Mouse (Mus musculus) A20 (cell line): ENCODE data around the gene Foxp1.
A peak's percentile ranks its signal among the peaks of the same experiment; 100 is the strongest.

Experiments
- DNase-seq: peaks from one replicate; pipeline ENCODE4 v3.0.0-alpha.2; 2011; ENCODE audit warnings: low read depth, low spot score

Gene Foxp1

DNA sequence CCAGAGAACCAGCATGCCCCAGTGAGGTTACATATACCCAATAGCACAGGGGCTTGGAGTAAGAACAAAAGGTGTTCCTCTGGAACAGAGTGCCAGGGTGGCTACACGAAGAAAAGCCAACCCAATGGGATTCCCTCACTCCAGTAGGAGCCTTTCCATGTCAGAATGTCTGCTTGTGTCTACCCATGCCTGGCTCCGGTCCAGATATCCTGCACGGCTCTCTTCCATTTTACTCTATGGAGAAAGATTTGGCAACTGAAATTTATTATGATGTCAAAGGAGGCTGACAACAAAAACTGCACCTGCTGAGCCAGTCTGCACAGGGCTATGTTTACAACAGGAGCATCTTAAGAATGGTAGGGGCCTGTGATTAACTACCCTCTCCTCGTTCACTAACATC is 233.3 kb downstream of the Foxp1 start:
- DNase-seq = no peak

DNA sequence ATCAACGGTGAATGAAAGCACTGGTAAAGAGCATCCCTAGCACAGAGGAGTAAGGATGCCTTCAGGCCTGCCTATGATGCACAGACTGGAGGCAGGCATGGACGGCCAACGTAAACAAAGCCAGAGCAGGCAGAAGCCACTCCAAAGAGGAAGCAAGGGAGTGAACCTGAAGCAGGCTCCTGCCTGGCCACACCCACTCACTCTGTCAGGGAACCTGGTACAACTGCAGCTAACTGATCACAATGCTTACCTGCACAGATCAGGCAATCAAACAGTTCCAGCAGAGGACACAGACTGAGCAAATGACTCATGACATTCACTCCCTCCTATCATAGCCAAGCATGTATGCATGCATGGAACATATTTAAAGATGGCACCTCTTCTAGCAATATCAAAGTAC is 237.5 kb downstream of the Foxp1 start:
- no peak for DNase-seq

DNA sequence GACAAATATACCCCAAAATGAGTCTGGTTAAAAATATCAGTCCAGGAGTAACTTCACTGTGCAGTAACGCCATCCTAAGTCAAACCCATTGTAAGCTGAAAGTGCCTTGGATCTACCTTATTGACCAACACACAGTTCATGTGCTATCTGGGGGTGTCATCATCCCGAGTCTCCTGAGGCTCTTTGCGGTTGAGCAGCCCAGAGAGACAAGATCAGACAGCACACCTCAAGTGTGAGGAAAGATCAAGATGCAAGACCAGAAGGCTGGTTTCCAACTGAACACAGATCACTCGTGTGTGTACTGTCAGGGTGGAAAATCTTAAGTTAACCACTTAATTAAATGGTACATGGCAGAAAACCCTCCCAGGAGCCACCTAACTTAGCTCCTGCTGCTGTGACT is 238.5 kb downstream of the Foxp1 start:
- DNase-seq = no peak

GRCm38 (mm10) chr6:99282866-99283657 is 239.5 kb downstream of the Foxp1 start:
- DNase-seq = peak; percentile 86

DNA sequence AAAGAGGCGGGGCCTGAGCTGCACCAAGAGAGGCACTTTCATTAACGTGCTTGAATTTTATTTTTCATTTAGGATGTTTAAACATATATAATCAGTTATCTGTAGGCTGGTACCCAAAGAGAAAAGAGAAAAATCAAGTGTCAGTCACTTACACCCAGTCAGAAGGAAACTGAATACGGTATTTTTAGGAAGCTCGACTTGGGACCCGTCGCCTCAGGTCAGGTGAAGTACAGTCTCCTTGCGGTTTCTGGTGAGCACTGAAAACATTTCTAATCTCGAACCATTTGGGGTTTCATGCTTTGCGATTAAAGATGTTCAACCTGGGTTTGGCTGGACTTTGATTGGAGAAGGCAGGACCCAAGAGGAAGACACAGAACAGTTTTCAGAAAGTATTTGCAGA is 241.1 kb downstream of the Foxp1 start:
- peak; percentile 71 for DNase-seq

DNA sequence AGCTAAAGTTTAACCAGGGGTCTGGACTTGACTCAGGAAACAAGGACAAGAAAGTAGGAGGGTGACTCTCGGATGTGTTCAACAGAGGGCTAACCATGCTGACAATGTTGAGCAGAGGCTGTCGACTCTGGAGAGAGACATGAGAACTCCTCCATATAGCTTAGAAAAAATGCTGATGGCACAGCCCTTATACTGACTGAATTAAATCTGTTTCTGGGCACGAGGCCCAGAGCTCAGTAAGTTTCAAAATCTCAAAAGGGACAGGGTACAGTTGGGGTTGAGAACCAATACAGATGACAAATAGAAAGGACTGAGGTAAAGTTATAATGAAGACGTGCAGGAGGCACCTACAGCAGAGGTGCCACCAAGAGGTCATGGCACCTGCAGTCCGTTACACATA is 241.9 kb downstream of the Foxp1 start:
- no peak for DNase-seq

DNA sequence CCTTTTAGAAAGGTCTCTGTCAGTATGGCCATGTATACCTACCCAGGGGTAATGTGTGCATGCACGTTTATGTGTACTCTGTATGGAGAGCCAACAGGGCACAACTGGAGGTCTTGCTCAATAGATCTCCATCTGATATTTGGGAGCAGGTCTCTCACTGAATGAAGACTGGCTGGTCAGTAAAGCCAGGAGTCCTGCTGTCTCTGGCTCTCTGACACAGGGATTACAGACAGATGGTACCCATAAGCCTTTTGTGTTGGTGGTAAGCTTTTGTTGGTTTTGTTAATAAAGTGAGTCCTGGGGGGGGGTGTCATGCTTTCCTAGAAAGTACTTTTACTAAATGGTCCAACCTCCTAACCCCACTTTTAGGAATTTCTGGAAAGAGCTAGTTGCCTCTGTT is 245.3 kb downstream of the Foxp1 start:
- DNase-seq = no peak

DNA sequence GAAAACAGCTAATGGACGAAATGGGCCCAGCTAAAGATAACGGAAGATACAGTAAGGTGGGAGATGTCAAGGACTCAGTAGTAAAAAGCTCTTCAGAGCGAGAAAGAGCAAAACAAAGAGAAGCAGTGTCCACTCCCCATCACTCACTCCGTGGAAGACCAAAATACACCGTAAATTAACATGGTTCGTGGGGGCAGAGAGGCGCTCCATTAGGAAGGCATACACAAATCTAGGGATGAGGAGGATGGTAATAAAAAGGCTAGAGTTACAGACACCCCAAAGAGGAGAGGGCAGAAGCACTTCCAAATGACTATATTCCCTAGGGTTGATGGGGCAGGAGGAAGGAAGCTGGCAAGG is 246.2 kb downstream of the Foxp1 start:
- no peak for DNase-seq

DNA sequence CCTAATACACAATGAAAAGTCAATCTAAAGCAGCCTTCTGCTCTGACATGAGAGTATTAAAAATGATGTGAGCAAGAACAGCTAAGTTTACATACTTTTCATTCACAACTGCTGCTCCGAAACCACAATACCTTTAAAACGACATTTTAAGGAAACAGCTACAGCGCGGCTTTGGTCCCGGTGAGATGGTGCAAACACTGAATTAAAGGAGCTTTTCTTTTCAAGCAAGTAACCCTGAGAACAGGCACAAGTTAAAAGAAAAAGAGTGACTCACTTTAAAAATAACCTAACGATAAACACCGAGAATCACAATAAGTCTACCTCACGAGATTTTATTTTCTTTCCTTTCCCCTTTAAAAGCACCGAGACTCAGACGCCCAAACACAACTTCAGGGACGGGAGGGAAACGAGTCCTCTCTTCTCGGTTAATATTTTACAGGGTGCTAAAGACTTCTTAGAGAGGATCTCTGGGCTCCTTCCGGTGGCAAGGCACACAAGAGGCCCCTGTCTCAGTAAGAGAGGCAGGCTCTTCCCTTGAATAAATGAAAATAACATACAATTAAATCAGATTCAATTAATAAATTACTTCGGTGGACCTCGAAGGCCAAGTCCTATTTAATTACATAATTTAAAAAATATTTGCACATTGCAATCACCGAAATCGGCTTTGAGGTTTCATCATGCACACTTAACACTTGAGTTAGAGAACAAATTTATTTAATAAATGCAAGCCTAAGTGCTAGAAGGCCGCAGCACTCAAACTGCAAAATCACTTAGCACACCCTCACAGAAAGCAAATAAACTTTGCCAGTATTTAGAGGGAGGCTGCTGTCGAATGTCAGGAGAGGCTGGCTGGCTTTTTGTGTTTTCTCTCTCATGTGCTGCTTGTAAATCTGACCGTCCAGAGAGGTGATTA is 246.9 kb downstream of the Foxp1 start:
- DNase-seq = no peak

DNA sequence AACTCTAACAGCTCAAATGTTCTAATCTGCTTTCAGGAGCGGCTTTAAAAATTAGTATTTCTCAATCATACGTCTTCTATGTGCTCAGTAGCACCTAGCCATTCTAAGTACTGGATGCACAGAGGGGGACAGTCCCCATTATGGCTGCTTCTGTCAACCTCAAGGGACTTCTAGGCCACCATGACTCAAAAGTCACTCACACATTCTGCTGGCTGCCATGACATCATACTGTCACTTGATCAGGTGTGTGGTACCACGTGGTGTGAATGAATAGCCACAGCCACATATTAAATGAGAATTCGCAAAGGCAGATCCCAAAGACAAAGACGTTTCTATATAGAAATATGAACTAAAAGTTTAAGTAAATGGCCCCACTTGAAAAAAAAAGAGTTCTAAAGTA is 247.9 kb downstream of the Foxp1 start:
- no peak for DNase-seq

DNA sequence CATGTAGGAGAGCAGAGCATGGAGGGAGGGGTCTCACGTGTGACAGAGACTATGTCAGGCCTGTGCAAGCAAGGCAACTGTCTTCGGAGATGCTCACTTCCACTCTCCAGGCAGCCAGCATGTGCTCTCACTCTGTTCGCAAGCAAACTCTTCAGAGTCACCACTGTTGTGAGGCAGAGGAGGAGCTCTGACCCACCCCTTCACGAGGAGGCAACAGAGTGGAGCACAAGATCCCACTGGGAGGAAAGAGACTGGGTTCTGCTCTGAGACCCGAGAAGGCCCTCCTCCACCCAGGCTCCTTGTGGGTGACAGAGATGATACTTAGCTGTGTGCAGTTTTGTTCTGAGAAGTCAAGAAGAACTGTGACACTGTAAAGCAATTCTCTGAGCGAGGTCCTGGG is 248.3 kb downstream of the Foxp1 start:
- no peak for DNase-seq

DNA sequence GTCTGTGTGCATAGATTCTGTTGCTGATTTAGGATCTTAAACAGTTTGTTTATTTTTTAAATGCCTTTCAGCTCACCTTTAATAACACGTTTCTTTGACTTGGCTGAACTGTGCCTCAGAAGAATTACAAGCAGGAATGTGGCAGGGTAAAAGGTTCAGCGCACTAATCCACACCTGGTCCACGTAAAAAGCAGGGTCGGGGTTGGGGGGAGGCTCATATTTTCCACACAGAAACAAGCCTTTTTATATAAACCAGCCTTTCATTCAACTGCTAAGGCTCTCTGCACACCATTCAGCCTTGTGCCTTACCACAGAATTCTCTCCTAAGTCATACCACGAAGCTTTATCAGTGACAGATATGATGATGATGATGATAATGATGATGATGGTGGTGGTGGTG is 249.3 kb downstream of the Foxp1 start:
- no peak for DNase-seq

DNA sequence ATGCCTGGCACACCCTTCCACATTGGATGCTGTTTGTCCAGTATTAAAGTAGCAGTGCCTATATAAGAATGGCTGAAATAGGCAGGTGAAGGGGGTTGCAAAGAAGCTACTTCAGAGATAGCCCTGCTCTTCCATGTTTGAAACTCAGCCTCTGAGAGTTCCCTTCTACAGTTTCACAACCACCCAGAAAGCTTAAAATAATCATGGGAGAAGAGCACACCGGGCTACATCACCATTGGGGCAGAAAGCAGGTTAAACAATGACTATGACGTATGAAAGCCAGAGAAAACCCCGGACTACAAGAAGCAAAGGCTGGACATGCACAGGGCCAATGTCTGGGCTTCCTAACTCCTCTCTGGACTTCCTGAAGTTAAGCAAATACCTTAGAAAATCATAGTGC is 250.3 kb downstream of the Foxp1 start:
- no peak for DNase-seq

- no peak for DNase-seq
Observed at GRCm38 (mm10) chr6:99271741-99272140, 250.8 kb downstream of the Foxp1 start.

DNA sequence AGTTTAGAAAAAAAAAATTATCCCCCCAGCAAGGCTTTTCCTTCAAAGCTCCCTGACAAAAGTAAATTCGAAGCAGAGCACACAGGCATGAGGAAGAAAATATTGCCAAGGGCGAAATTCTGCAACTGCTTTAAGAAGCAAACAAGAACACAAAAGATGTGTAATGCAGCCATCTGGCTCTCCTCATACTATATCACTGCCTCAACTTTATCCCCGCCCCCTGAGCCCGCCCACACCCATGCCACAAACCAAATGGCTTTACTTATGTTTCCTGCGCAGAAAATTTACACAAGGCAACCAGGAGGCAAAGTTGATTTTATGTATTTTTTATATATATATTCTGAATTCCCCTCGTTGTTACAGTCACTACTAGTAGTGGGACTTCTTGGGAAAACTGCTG is 252.6 kb downstream of the Foxp1 start:
- DNase-seq = no peak

GRCm38 (mm10) chr6:99268171-99269061 is 254.1 kb downstream of the Foxp1 start:
- DNase-seq = no peak

- no peak for DNase-seq
Observed at GRCm38 (mm10) chr6:99265945-99266656, 256.4 kb downstream of the Foxp1 start.

GRCm38 (mm10) chr6:99265173-99265572 is 257.3 kb downstream of the Foxp1 start:
- DNase-seq = no peak

- no peak for DNase-seq
Observed at GRCm38 (mm10) chr6:99264192-99265093, 258.1 kb downstream of the Foxp1 start.

- no peak for DNase-seq
Observed at GRCm38 (mm10) chr6:99263886-99264185, 258.7 kb downstream of the Foxp1 start.
